Mouse (Mus musculus): ENCODE data around the gene Ppp1r1c. TPM values are rescaled to one million over a fixed set of nuclear protein-coding genes. Genes with fewer than 3 reads are reported as not detected.

Gene Ppp1r1c
- polyA plus RNA-seq, 1 experiment from 2014 or later = 0.10 TPM

- H3K4me2 ChIP-seq (replicated peaks) = no peak overlapping the region
- H3K4me3 ChIP-seq = no peak overlapping the region
- H3K27ac ChIP-seq = no peak overlapping the region
- no peaks in the 10 kb centered on the region for H3K9me3 ChIP-seq
- H3K9ac ChIP-seq = no peak overlapping the region
- ATAC-seq (ENCODE audit: low FRiP score, low read depth) = no peak
- 83% methylated on average over 10 of the region's 10 CpGs for WGBS
- H3K27me3 ChIP-seq = no peaks in the 10 kb centered on the region
- 0 out of 2 replicates have a peak, but pooled peaks cover 3% of the 10 kb centered on the region for H3K4me1 ChIP-seq
- H3K36me3 ChIP-seq = no peaks in the 10 kb centered on the region
Observed at GRCm38 (mm10) chr2:79696478-79697230, 10.9 kb upstream of the Ppp1r1c start.

GRCm38 (mm10) chr2:79698166-79698565 lies 9.4 kb upstream of the Ppp1r1c start:
- no peak overlapping the region for H3K4me2 ChIP-seq (replicated peaks)
- 0 out of 2 replicates have a peak, but pooled peaks cover 3% of the 10 kb centered on the region for H3K4me1 ChIP-seq
- H3K4me3 ChIP-seq = no peak overlapping the region
- ATAC-seq (ENCODE audit: low FRiP score, low read depth) = no peak
- H3K27ac ChIP-seq = no peak overlapping the region
- WGBS = 76% methylated on average over 2 of the region's 2 CpGs
- H3K27me3 ChIP-seq = no peaks in the 10 kb centered on the region
- H3K36me3 ChIP-seq = no peaks in the 10 kb centered on the region
- no peaks in the 10 kb centered on the region for H3K9me3 ChIP-seq
- H3K9ac ChIP-seq = no peak overlapping the region

DNA sequence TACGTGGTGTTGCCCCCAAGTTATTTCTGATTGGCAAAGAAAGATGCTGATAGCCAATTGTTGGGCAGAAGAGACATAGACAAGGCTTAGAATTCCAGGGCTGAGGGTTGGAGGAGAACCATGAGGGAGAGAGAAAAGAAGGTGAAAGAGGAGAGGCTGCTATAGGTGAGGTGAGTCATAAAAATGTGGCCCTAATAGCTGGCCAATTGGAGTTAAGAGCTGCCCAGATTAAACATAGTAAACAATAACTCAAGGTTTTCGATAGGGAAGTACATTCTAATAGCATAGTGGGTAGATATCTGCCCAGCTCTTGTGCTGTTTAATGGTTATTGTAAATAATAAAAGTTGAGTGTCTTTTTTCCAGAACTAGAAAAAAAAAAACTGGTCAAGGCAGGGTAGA lies 2.8 kb upstream of the Ppp1r1c start:
- no peak overlapping the region for H3K4me3 ChIP-seq
- no peaks in the 10 kb centered on the region for H3K9me3 ChIP-seq
- H3K4me2 ChIP-seq (replicated peaks) = no peak overlapping the region
- no peaks in the 10 kb centered on the region for H3K4me1 ChIP-seq
- WGBS = 90% methylated on average over 2 of the region's 2 CpGs
- H3K27ac ChIP-seq = no peak overlapping the region
- no peak overlapping the region for H3K9ac ChIP-seq
- H3K36me3 ChIP-seq = no peaks in the 10 kb centered on the region
- H3K27me3 ChIP-seq = no peaks in the 10 kb centered on the region
- ATAC-seq (ENCODE audit: low FRiP score, low read depth) = no peak

DNA sequence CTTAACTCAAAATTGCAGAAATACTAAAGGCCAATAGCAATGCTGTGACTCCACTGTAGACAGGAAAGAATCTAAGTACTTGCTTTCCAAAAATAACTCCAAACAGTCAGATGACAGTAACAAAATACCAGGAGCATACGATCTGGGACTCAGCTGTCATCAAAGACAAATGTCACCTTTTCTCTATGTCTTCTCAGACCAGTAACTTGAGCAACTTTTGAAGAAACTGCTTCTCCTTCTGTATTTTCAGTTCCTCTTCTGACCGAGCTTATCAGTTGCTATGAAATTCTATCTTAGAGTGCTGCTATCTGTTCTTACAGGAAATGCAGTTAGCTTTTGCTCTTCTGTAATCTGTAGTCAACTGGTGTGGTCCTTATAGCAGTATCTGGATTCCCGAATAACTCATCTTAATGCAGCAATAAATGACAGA lies 6.1 kb downstream of the Ppp1r1c start:
- no peaks in the 10 kb centered on the region for H3K36me3 ChIP-seq
- peaks cover 12% of the 10 kb centered on the region for H3K4me1 ChIP-seq
- H3K9ac ChIP-seq = no peak overlapping the region
- no peak overlapping the region for H3K4me2 ChIP-seq (replicated peaks)
- WGBS = 66% methylated on average over 3 of the region's 3 CpGs
- no peak overlapping the region for H3K27ac ChIP-seq
- H3K4me3 ChIP-seq = no peak overlapping the region
- H3K27me3 ChIP-seq = no peaks in the 10 kb centered on the region
- no peaks in the 10 kb centered on the region for H3K9me3 ChIP-seq
- no peak for ATAC-seq (ENCODE audit: low FRiP score, low read depth)

- H3K36me3 ChIP-seq = no peaks in the 10 kb centered on the region
- H3K4me1 ChIP-seq = peaks cover 12% of the 10 kb centered on the region
- peak; percentile 61; the same call in 1 of the 2 replicates for ATAC-seq (ENCODE audit: low FRiP score, low read depth)
- no peak overlapping the region for H3K4me2 ChIP-seq (replicated peaks)
- no peak overlapping the region for H3K4me3 ChIP-seq
- WGBS = 26% methylated on average over 6 of the region's 6 CpGs
- no peak overlapping the region for H3K27ac ChIP-seq
- no peaks in the 10 kb centered on the region for H3K9me3 ChIP-seq
- no peaks in the 10 kb centered on the region for H3K27me3 ChIP-seq
- H3K9ac ChIP-seq = no peak overlapping the region
Observed at GRCm38 (mm10) chr2:79714745-79715144, 7.2 kb downstream of the Ppp1r1c start.

DNA sequence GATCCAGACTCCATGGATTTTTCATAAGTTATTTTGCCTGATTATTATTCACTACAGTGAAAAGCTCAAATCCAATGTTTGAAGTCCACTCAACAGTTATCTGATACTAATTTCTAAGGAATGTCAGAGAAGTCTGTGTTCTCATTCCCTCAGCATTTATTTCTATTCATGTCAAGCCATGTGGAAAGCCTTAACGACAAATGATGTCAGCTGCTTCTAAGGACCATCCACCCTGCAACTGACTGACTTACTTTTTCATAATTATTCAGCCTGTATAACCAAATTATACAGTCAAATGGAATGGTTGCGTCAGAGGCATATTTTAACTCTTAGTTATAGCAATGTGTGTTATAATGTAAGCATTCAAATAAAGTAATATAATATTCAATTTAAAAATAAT lies 8.3 kb downstream of the Ppp1r1c start:
- Histone ChIP-seq H3K36me3 (no peaks in the 10 kb centered on the region), H3K9ac (no peak overlapping the region)
- WGBS = 63% methylated on average over 2 of the region's 2 CpGs

GRCm38 (mm10) chr2:79717846-79718245 lies 10.3 kb downstream of the Ppp1r1c start:
- Histone ChIP-seq H3K4me3 (no peak overlapping the region), H3K27ac (no peak overlapping the region), H3K36me3 (no peaks in the 10 kb centered on the region), H3K4me2 (replicated peaks) (no peak overlapping the region), H3K9ac (no peak overlapping the region), H3K9me3 (no peaks in the 10 kb centered on the region), H3K4me1 (peaks cover 12% of the 10 kb centered on the region), H3K27me3 (no peaks in the 10 kb centered on the region)
- no peak for ATAC-seq (ENCODE audit: low FRiP score, low read depth)

More for the DNA sequence above, 8.3 kb downstream of the Ppp1r1c start:
- Histone ChIP-seq H3K27me3 (no peaks in the 10 kb centered on the region), H3K27ac (no peak overlapping the region), H3K9me3 (no peaks in the 10 kb centered on the region), H3K4me2 (replicated peaks) (no peak overlapping the region), H3K4me3 (no peak overlapping the region), H3K4me1 (peaks cover 12% of the 10 kb centered on the region)
- no peak for ATAC-seq (ENCODE audit: low FRiP score, low read depth)

DNA sequence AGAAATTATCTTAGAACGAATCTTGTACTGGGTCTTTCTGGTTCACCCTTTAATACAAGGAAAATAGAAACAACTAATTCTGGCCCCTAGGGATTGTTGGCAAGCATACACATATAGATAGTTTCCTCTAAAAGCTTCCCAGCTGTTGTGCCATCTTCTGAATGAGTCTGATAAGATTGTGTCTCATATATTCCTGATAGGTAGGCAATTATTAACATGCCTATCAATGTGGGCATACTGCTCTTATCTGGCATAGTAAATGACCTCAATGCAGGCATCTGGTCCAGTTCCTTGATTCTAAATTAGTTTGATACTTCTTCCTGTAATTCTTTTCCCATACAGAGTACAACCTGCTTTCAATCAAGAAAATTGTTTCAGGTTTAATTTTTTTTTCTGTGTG lies 14.8 kb downstream of the Ppp1r1c start:
- 81% methylated on average over 1 of the region's 1 CpGs for WGBS
- no peak overlapping the region for H3K27ac ChIP-seq
- no peak overlapping the region for H3K9ac ChIP-seq
- no peak for ATAC-seq (ENCODE audit: low FRiP score, low read depth)
- no peaks in the 10 kb centered on the region for H3K9me3 ChIP-seq
- H3K36me3 ChIP-seq = no peaks in the 10 kb centered on the region
- no peak overlapping the region for H3K4me2 ChIP-seq (replicated peaks)
- H3K27me3 ChIP-seq = no peaks in the 10 kb centered on the region
- H3K4me3 ChIP-seq = no peak overlapping the region
- H3K4me1 ChIP-seq = no peaks in the 10 kb centered on the region

GRCm38 (mm10) chr2:79738958-79739357 lies 31.4 kb downstream of the Ppp1r1c start:
- no peaks in the 10 kb centered on the region for H3K36me3 ChIP-seq
- 68% methylated on average over 2 of the region's 2 CpGs for WGBS
- ATAC-seq (ENCODE audit: low FRiP score, low read depth) = peak; percentile 48; the same call in 1 of the 2 replicates
- no peak overlapping the region for H3K4me3 ChIP-seq
- no peak overlapping the region for H3K4me2 ChIP-seq (replicated peaks)
- no peak overlapping the region for H3K9ac ChIP-seq
- H3K27ac ChIP-seq = no peak overlapping the region; the same call in 1 of the 2 replicates
- H3K9me3 ChIP-seq = peaks cover 12% of the 10 kb centered on the region; the same call in 1 of the 2 replicates
- H3K27me3 ChIP-seq = no peaks in the 10 kb centered on the region
- peaks cover 8% of the 10 kb centered on the region for H3K4me1 ChIP-seq

DNA sequence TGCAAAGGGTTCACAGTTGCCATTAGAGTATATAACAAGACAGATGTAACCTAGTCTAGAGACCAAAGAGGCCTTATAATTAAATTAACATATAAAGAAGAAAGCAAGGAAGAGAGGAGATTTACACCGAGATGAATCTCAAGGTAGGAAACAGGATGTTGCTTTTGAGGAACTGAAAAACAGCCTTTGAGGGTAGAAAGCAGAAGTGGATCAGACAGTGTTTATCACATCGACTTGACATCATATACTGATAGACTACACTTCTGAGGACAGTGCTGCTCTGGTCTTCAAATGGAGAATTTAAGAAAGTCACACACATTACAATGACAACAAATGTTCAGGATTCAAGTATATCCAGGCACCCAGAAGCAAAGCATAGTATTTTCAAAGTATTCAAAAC lies 34.4 kb downstream of the Ppp1r1c start:
- H3K4me2 ChIP-seq (replicated peaks) = no peak overlapping the region
- peaks cover 8% of the 10 kb centered on the region for H3K4me1 ChIP-seq
- no peaks in the 10 kb centered on the region for H3K36me3 ChIP-seq
- H3K9ac ChIP-seq = no peak overlapping the region
- H3K4me3 ChIP-seq = no peak overlapping the region
- ATAC-seq (ENCODE audit: low FRiP score, low read depth) = no peak
- no peaks in the 10 kb centered on the region for H3K27me3 ChIP-seq
- WGBS = 85% methylated on average over 2 of the region's 2 CpGs
- no peak overlapping the region for H3K27ac ChIP-seq
- H3K9me3 ChIP-seq = peaks cover 9% of the 10 kb centered on the region; the same call in 1 of the 2 replicates

DNA sequence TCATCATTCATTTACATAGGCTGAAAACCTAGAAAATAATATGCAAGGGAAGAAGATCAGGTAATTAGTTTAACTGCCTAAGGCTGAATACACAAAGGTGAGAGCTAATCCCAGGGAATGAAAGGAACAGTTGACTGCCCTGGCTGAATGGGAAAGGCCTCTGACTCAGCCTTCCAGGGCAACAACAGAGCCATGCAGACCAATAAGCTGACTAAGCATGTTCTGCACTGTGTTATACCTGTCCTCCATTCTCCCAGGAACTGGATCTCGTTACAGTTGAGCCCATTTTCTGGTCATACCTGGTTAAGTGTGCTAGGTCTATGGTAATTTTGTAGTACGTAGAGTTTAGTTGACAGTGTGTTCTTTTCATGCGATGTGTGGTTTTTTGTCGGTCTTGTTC lies 36.6 kb downstream of the Ppp1r1c start:
- no peak for ATAC-seq (ENCODE audit: low FRiP score, low read depth)
- no peaks in the 10 kb centered on the region for H3K27me3 ChIP-seq
- 95% methylated on average over 4 of the region's 4 CpGs for WGBS

GRCm38 (mm10) chr2:79751685-79752084 lies 44.1 kb downstream of the Ppp1r1c start:
- Histone ChIP-seq H3K4me2 (replicated peaks) (no peak overlapping the region), H3K9ac (no peak overlapping the region), H3K27me3 (no peaks in the 10 kb centered on the region), H3K4me3 (no peak overlapping the region), H3K36me3 (no peaks in the 10 kb centered on the region), H3K9me3 (no peaks in the 10 kb centered on the region), H3K27ac (no peak overlapping the region), H3K4me1 (no peaks in the 10 kb centered on the region)
- ATAC-seq (ENCODE audit: low FRiP score, low read depth) = no peak
- WGBS = 70% methylated on average over 3 of the region's 3 CpGs

More for the DNA sequence above, 36.6 kb downstream of the Ppp1r1c start:
- no peak overlapping the region for H3K27ac ChIP-seq
- no peak overlapping the region for H3K4me2 ChIP-seq (replicated peaks)
- H3K9me3 ChIP-seq = 0 out of 2 replicates have a peak, but pooled peaks cover 4% of the 10 kb centered on the region
- H3K36me3 ChIP-seq = no peaks in the 10 kb centered on the region
- H3K4me1 ChIP-seq = no peaks in the 10 kb centered on the region; the same call in 1 of the 2 replicates
- H3K4me3 ChIP-seq = no peak overlapping the region
- H3K9ac ChIP-seq = no peak overlapping the region

DNA sequence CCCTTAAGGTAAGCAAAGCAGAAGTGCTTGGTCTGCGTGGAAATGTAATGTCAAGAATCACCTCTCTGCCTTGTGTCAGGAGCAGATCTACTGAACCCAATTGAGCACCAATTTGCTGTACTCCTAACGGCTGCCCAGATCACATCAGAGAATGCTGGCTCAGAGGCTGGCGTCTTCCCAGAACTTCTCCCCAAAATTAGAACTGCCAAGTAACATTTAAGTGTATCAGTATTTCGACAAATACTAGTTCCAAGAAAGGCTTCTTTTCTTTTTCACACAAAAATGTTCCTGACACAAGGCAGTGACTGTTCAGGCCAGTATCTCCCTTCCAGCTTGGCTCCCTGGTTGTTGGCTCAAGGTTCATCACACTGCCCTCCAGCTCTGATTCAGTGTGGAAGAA lies 52.4 kb downstream of the Ppp1r1c start:
- Histone ChIP-seq H3K9ac (no peak overlapping the region), H3K9me3 (no peaks in the 10 kb centered on the region), H3K36me3 (no peaks in the 10 kb centered on the region), H3K4me1 (peaks cover 6% of the 10 kb centered on the region; the same call in 1 of the 2 replicates), H3K27ac (peak overlapping the region; percentile 28; the same call in 1 of the 2 replicates), H3K27me3 (no peaks in the 10 kb centered on the region), H3K4me3 (no peak overlapping the region), H3K4me2 (replicated peaks) (no peak overlapping the region)
- no peak for ATAC-seq (ENCODE audit: low FRiP score, low read depth)
- 76% methylated on average over 4 of the region's 4 CpGs for WGBS

Data from limb, embryonic 13.5 days (tissue).